Mouse (Mus musculus): Measurements from ENCODE around the gene Slc7a15. TPM values are rescaled to one million over a fixed set of nuclear protein-coding genes. Genes with fewer than 3 reads are reported as not detected.

Slc7a15 gene
- polyA plus RNA-seq, 1 experiment, result not detected

- Histone ChIP-seq H3K36me3 (replicated peaks; ENCODE audit: low read length) (peaks cover 3% of the 10 kb centered on the region), H3K4me3 (replicated peaks) (no peak overlapping the region), H3K27me3 (replicated peaks) (no peaks in the 10 kb centered on the region), H3K4me1 (peaks cover 48% of the 10 kb centered on the region), H3K9me3 (no peaks in the 10 kb centered on the region)
- no peak for TF ChIP-seq GATA1 (IDR thresholded peaks at IDR 0.05; ENCODE audit: borderline replicate concordance, low read length)
- TF ChIP-seq FLI1 (IDR thresholded peaks at IDR 0.05; ENCODE audit: low read length), result no peak
These were observed 89.2 kb downstream of the Slc7a15 start for GRCm38 (mm10) chr12:8509693-8510092.

- no peak for TF ChIP-seq GATA1 (IDR thresholded peaks at IDR 0.05; ENCODE audit: borderline replicate concordance, low read length)
- no peak for TF ChIP-seq FLI1 (IDR thresholded peaks at IDR 0.05; ENCODE audit: low read length)
- no peaks in the 10 kb centered on the region for H3K9me3 ChIP-seq
- no peaks in the 10 kb centered on the region for H3K27me3 ChIP-seq (replicated peaks)
- no peaks in the 10 kb centered on the region for H3K36me3 ChIP-seq (replicated peaks; ENCODE audit: low read length)
- peaks cover 42% of the 10 kb centered on the region for H3K4me1 ChIP-seq
- no peak overlapping the region for H3K4me3 ChIP-seq (replicated peaks)
These were observed 91.7 kb downstream of the Slc7a15 start for GRCm38 (mm10) chr12:8506954-8507707.

GRCm38 (mm10) chr12:8504131-8504530 lies 94.7 kb downstream of the Slc7a15 start:
- Histone ChIP-seq H3K4me1 (peaks cover 33% of the 10 kb centered on the region), H3K4me3 (replicated peaks) (no peak overlapping the region), H3K36me3 (replicated peaks; ENCODE audit: low read length) (peaks cover 2% of the 10 kb centered on the region), H3K27me3 (replicated peaks) (no peaks in the 10 kb centered on the region), H3K9me3 (no peaks in the 10 kb centered on the region)
- TF ChIP-seq GATA1 (IDR thresholded peaks at IDR 0.05; ENCODE audit: borderline replicate concordance, low read length) (no peak), FLI1 (IDR thresholded peaks at IDR 0.05; ENCODE audit: low read length) (no peak)

- no peaks in the 10 kb centered on the region for H3K9me3 ChIP-seq
- H3K4me1 ChIP-seq, result peaks cover 45% of the 10 kb centered on the region
- H3K27me3 ChIP-seq (replicated peaks), result no peaks in the 10 kb centered on the region
- H3K36me3 ChIP-seq (replicated peaks; ENCODE audit: low read length), result peaks cover 15% of the 10 kb centered on the region
- H3K4me3 ChIP-seq (replicated peaks), result no peak overlapping the region
- TF ChIP-seq GATA1 (IDR thresholded peaks at IDR 0.05; ENCODE audit: borderline replicate concordance, low read length), result no peak
- no peak for TF ChIP-seq FLI1 (IDR thresholded peaks at IDR 0.05; ENCODE audit: low read length)
These were observed 96.3 kb downstream of the Slc7a15 start for GRCm38 (mm10) chr12:8502546-8502945.

- TF ChIP-seq GATA1 (IDR thresholded peaks at IDR 0.05; ENCODE audit: borderline replicate concordance, low read length) (no peak), FLI1 (IDR thresholded peaks at IDR 0.05; ENCODE audit: low read length) (no peak)
- Histone ChIP-seq H3K36me3 (replicated peaks; ENCODE audit: low read length) (peaks cover 15% of the 10 kb centered on the region), H3K4me3 (replicated peaks) (no peak overlapping the region), H3K9me3 (no peaks in the 10 kb centered on the region), H3K4me1 (peaks cover 52% of the 10 kb centered on the region), H3K27me3 (replicated peaks) (no peaks in the 10 kb centered on the region)
These were observed 97.1 kb downstream of the Slc7a15 start for GRCm38 (mm10) chr12:8501571-8502305.

- Histone ChIP-seq H3K4me3 (replicated peaks) (peak overlapping the region; percentile 100), H3K36me3 (replicated peaks; ENCODE audit: low read length) (peaks cover 15% of the 10 kb centered on the region), H3K9me3 (no peaks in the 10 kb centered on the region), H3K4me1 (peaks cover 57% of the 10 kb centered on the region), H3K27me3 (replicated peaks) (no peaks in the 10 kb centered on the region)
- TF ChIP-seq FLI1 (IDR thresholded peaks at IDR 0.05; ENCODE audit: low read length) (no peak), GATA1 (IDR thresholded peaks at IDR 0.05; ENCODE audit: borderline replicate concordance, low read length) (no peak)
These were observed 98.0 kb downstream of the Slc7a15 start for GRCm38 (mm10) chr12:8500597-8501570.

GRCm38 (mm10) chr12:8499871-8500596 lies 98.8 kb downstream of the Slc7a15 start, which contains the start of gene Rhob:
Gene Rhob, minus strand, starts transcription at chr12:8500009.
- Histone ChIP-seq H3K4me3 (replicated peaks) (peak within 1 kb of the TSS; percentile 100), H3K4me1 (peaks cover 59% of the 10 kb centered on the region), H3K9me3 (no peaks in the 10 kb centered on the region), H3K27me3 (replicated peaks) (no peaks in the 10 kb centered on the region), H3K36me3 (replicated peaks; ENCODE audit: low read length) (peaks cover 15% of the 10 kb centered on the region)
- TF ChIP-seq FLI1 (IDR thresholded peaks at IDR 0.05; ENCODE audit: low read length), result no peak
- no peak for TF ChIP-seq GATA1 (IDR thresholded peaks at IDR 0.05; ENCODE audit: borderline replicate concordance, low read length)

GRCm38 (mm10) chr12:8499001-8499870 lies 99.6 kb downstream of the Slc7a15 start:
- Histone ChIP-seq H3K4me3 (replicated peaks) (peak overlapping the region; percentile 100), H3K4me1 (peaks cover 56% of the 10 kb centered on the region), H3K27me3 (replicated peaks) (no peaks in the 10 kb centered on the region), H3K9me3 (no peaks in the 10 kb centered on the region), H3K36me3 (replicated peaks; ENCODE audit: low read length) (peaks cover 15% of the 10 kb centered on the region)
- TF ChIP-seq FLI1 (IDR thresholded peaks at IDR 0.05; ENCODE audit: low read length) (no peak), GATA1 (IDR thresholded peaks at IDR 0.05; ENCODE audit: borderline replicate concordance, low read length) (no peak)

Data from megakaryocyte, embryonic 14.5 days (primary cell).